Mouse (Mus musculus) inflammation-experienced regulatory T-cells (primary cell): ENCODE measurements around the gene Olfr1396. TPM values are rescaled to one million over a fixed set of nuclear protein-coding genes. Genes with fewer than 3 reads are reported as not detected.

ENCODE experiments used
- polyA plus RNA-seq, 2 experiments: library from polyadenylated mRNA; unstranded; fragments of 100-300 nt; shearing (Covaris generic); gene quantifications; one replicate each; pipeline ENCODE4 v1.2.1; 2017

Gene Olfr1396
- polyA plus RNA-seq, result not detected

GRCm38 (mm10) chr11:49114774-49115173 lies at the start of gene Olfr1396:
Gene Olfr1396, minus strand, starts transcription at chr11:49114874.

GRCm38 (mm10) chr11:49154077-49154476 lies 39.4 kb upstream of the Olfr1396 start, which contains the start of gene Olfr1394:
Gene Olfr1394, plus strand, starts transcription at chr11:49154377.

GRCm38 (mm10) chr11:49141974-49142373 lies 27.3 kb upstream of the Olfr1396 start, which contains the start of gene Olfr1395:
Gene Olfr1395, plus strand, starts transcription at chr11:49142274.

GRCm38 (mm10) chr11:49076001-49076757 lies 38.5 kb downstream of the Olfr1396 start, which contains the start of gene Ifi47:
Gene Ifi47, plus strand, starts transcription at chr11:49076587.

GRCm38 (mm10) chr11:49063713-49064469 lies 50.8 kb downstream of the Olfr1396 start, which contains the start of gene Tgtp2:
Gene Tgtp2, minus strand, starts transcription at chr11:49064206.

Other genes with a start within 250 kb of the Olfr1396 start
- gene Irgm1, start 243.2 kb downstream of the Olfr1396 start, polyA plus RNA-seq, result 100 to 1,000 TPM; 130 to 152 TPM
- gene Gm5431, start 212.7 kb downstream of the Olfr1396 start, polyA plus RNA-seq, result 1 to 10 TPM in 1 of 2 experiments, under 1 TPM in 1; 0.96 to 1.4 TPM
- 100 to 1,000 TPM; 178 to 182 TPM for gene Psme2b, start 168.7 kb downstream of the Olfr1396 start, polyA plus RNA-seq
- gene Olfr56, start 136.0 kb downstream of the Olfr1396 start, polyA plus RNA-seq, result 1 to 10 TPM in 1 of 2 experiments, under 1 TPM in 1; 0.61 to 3.3 TPM
- gene 9930111J21Rik1, start 135.5 kb downstream of the Olfr1396 start, polyA plus RNA-seq, result 100 to 1,000 TPM; 163 to 179 TPM
- 1 to 10 TPM; 3.5 to 5.6 TPM for gene Gm12185, start 122.6 kb downstream of the Olfr1396 start, polyA plus RNA-seq
- 100 to 1,000 TPM; 134 to 203 TPM for gene Tgtp1, start 120.7 kb downstream of the Olfr1396 start, polyA plus RNA-seq
- 100 to 1,000 TPM in 1 of 2 experiments, 10 to 100 TPM in 1; 95.8 to 115 TPM for gene 9930111J21Rik2, start 63.6 kb downstream of the Olfr1396 start, polyA plus RNA-seq
- gene Tgtp2, start 50.7 kb downstream of the Olfr1396 start, polyA plus RNA-seq, result 100 to 1,000 TPM; 237 to 258 TPM
- 100 to 1,000 TPM; 414 to 424 TPM for gene Ifi47, start 38.3 kb downstream of the Olfr1396 start, polyA plus RNA-seq
- not detected for gene Olfr1395, start 27.4 kb upstream of the Olfr1396 start, polyA plus RNA-seq
- not detected for gene Olfr1394, start 39.5 kb upstream of the Olfr1396 start, polyA plus RNA-seq
- 1 to 10 TPM in 1 of 2 experiments, under 1 TPM in 1; 0.08 to 2.7 TPM for gene Btnl9, start 72.3 kb upstream of the Olfr1396 start, polyA plus RNA-seq
- gene Zfp62, start 88.4 kb upstream of the Olfr1396 start, polyA plus RNA-seq, result 10 to 100 TPM; 50.0 to 53.8 TPM
- 100 to 1,000 TPM in 1 of 2 experiments, 10 to 100 TPM in 1; 98.9 to 109 TPM for gene Mgat1, start 129.3 kb upstream of the Olfr1396 start, polyA plus RNA-seq
- gene Olfr1393, start 163.4 kb upstream of the Olfr1396 start, polyA plus RNA-seq, result not detected
- under 1 TPM in 1 of 2 experiments, not detected in 1; 0.71 TPM for gene Olfr1392, start 170.4 kb upstream of the Olfr1396 start, polyA plus RNA-seq
- not detected for gene Olfr10, start 189.9 kb upstream of the Olfr1396 start, polyA plus RNA-seq
- gene Olfr1391, start 207.9 kb upstream of the Olfr1396 start, polyA plus RNA-seq, result not detected
- gene Olfr1390, start 220.3 kb upstream of the Olfr1396 start, polyA plus RNA-seq, result under 1 TPM in 1 of 2 experiments, not detected in 1; 0.61 TPM